Mouse (Mus musculus): ENCODE measurements around the gene Pank2. TPM values are rescaled to one million over a fixed set of nuclear protein-coding genes. Genes with fewer than 3 reads are reported as not detected.
"Not testable (repeated sequence)": the region's sequence is repeated elsewhere in the genome, so short reads cannot be mapped to it uniquely, and the experiment has no call there.

Gene Pank2
- total RNA-seq, 2 experiments from 2014 or later = 22.2 to 24.6 TPM

- no peak for DNase-seq
- no peak for TF ChIP-seq CTCF (IDR thresholded peaks at IDR 0.05)
- Histone ChIP-seq H3K27ac (peak overlapping the region; percentile 24), H3K4me3 (peak overlapping the region; percentile 93; the same call in 1 of the 2 replicates)
- intact Hi-C loops (cut with DNase I) = no loop called here
Measured at GRCm38 (mm10) chr2:131264027-131264426, 1.7 kb downstream of the Pank2 start.

- no peak for DNase-seq
- intact Hi-C loops (cut with DNase I) = no loop called here
- Histone ChIP-seq H3K27ac (no peak overlapping the region), H3K4me3 (no peak overlapping the region)
- TF ChIP-seq CTCF (IDR thresholded peaks at IDR 0.05) = no peak
Measured at GRCm38 (mm10) chr2:131265056-131265455, 2.8 kb downstream of the Pank2 start.

- Histone ChIP-seq H3K4me3 (no peak overlapping the region), H3K27ac (no peak overlapping the region)
- DNase-seq = no peak
- no peak for TF ChIP-seq CTCF (IDR thresholded peaks at IDR 0.05)
- intact Hi-C loops (cut with DNase I) = loop anchor here (10.0 kb wide), 1 partner anchor 249 kb away; no protein-coding TSS in a partner anchor
Measured at GRCm38 (mm10) chr2:131275493-131275892, 13.2 kb downstream of the Pank2 start.

GRCm38 (mm10) chr2:131276722-131277121 is 14.4 kb downstream of the Pank2 start:
- TF ChIP-seq CTCF (IDR thresholded peaks at IDR 0.05) = no peak
- H3K27ac ChIP-seq = no peak overlapping the region
- no peak overlapping the region for H3K4me3 ChIP-seq
- DNase-seq = no peak
- intact Hi-C loops (cut with DNase I) = loop anchor here (10.0 kb wide), 1 partner anchor 248 kb away; no protein-coding TSS in a partner anchor

GRCm38 (mm10) chr2:131281596-131281995 is 19.3 kb downstream of the Pank2 start:
- Histone ChIP-seq H3K27ac (no peak overlapping the region), H3K4me3 (no peak overlapping the region)
- no peak for DNase-seq
- intact Hi-C loops (cut with DNase I) = no loop called here
- no peak for TF ChIP-seq CTCF (IDR thresholded peaks at IDR 0.05)

GRCm38 (mm10) chr2:131286276-131286675 is 24.0 kb downstream of the Pank2 start:
- H3K4me3 ChIP-seq = no peak overlapping the region
- peak; percentile 34; the same call in 1 of the 2 replicates for TF ChIP-seq CTCF (IDR thresholded peaks at IDR 0.05)
- peak overlapping the region; percentile 41; the same call in 1 of the 2 replicates for H3K27ac ChIP-seq
- intact Hi-C loops (cut with DNase I) = loop anchor here (5.0 kb wide), 1 partner anchor 131 kb away; no protein-coding TSS in a partner anchor
- no peak for DNase-seq

GRCm38 (mm10) chr2:131290669-131291068 is 28.4 kb downstream of the Pank2 start:
- no peak overlapping the region for H3K27ac ChIP-seq
- intact Hi-C loops (cut with DNase I) = no loop called here
- no peak for DNase-seq
- H3K4me3 ChIP-seq = no peak overlapping the region
- no peak for TF ChIP-seq CTCF (IDR thresholded peaks at IDR 0.05)

GRCm38 (mm10) chr2:131296746-131297261 is 34.5 kb downstream of the Pank2 start:
- TF ChIP-seq CTCF (IDR thresholded peaks at IDR 0.05) = no peak
- no peak overlapping the region for H3K27ac ChIP-seq
- no peak overlapping the region for H3K4me3 ChIP-seq
- no peak for DNase-seq
- intact Hi-C loops (cut with DNase I) = no loop called here

- H3K4me3 ChIP-seq; DNase-seq; intact Hi-C loops (cut with DNase I); H3K27ac ChIP-seq: not testable (repeated sequence)
Measured at GRCm38 (mm10) chr2:131298674-131299073, 36.4 kb downstream of the Pank2 start.

GRCm38 (mm10) chr2:131300485-131300884 is 38.2 kb downstream of the Pank2 start:
- intact Hi-C loops (cut with DNase I) = loop anchor here (5.0 kb wide), 1 partner anchor 42 kb away; no protein-coding TSS in a partner anchor
- TF ChIP-seq CTCF (IDR thresholded peaks at IDR 0.05) = no peak
- H3K27ac ChIP-seq = no peak overlapping the region
- H3K4me3 ChIP-seq = no peak overlapping the region
- no peak for DNase-seq

GRCm38 (mm10) chr2:131301635-131302034 is 39.3 kb downstream of the Pank2 start:
- DNase-seq = no peak
- TF ChIP-seq CTCF (IDR thresholded peaks at IDR 0.05) = no peak

GRCm38 (mm10) chr2:131304497-131304896 is 42.2 kb downstream of the Pank2 start:
- no peak for DNase-seq
- TF ChIP-seq CTCF (IDR thresholded peaks at IDR 0.05) = no peak
- intact Hi-C loops (cut with DNase I) = loop anchor here (5.0 kb wide), 1 partner anchor 38 kb away; no protein-coding TSS in a partner anchor
- no peak overlapping the region for H3K4me3 ChIP-seq
- no peak overlapping the region for H3K27ac ChIP-seq

More at GRCm38 (mm10) chr2:131301635-131302034, 39.3 kb downstream of the Pank2 start:
- intact Hi-C loops (cut with DNase I) = loop anchor here (5.0 kb wide), 1 partner anchor 41 kb away; no protein-coding TSS in a partner anchor
- Histone ChIP-seq H3K27ac (peak overlapping the region; percentile 12; the same call in 1 of the 2 replicates), H3K4me3 (no peak overlapping the region)

GRCm38 (mm10) chr2:131305226-131305625 is 42.9 kb downstream of the Pank2 start:
- H3K27ac ChIP-seq; H3K4me3 ChIP-seq; DNase-seq; intact Hi-C loops (cut with DNase I): not testable (repeated sequence)

GRCm38 (mm10) chr2:131307391-131307790 is 45.1 kb downstream of the Pank2 start:
- Histone ChIP-seq H3K4me3 (no peak overlapping the region), H3K27ac (no peak overlapping the region)
- intact Hi-C loops (cut with DNase I) = no loop called here
- no peak for DNase-seq
- no peak for TF ChIP-seq CTCF (IDR thresholded peaks at IDR 0.05)

Data from gastrocnemius, adult 2 months (tissue).